Mouse (Mus musculus) kidney, embryonic 16.5 days (tissue): ENCODE measurements around the gene Exoc3. TPM values are rescaled to one million over a fixed set of nuclear protein-coding genes. Genes with fewer than 3 reads are reported as not detected.

ENCODE experiments used
- polyA plus RNA-seq: library from polyadenylated mRNA; unstranded; fragments of >200 nt; fragmentation: Nextera tagmentation; extraction: Ambion mirVana; gene quantifications from 2 replicates; pipeline ENCODE4 v1.2.1, GENCODE M21; 2015

Gene Exoc3
- polyA plus RNA-seq, 1 experiment from 2014 or later, result 68.1 TPM

Other genes with a start within 250 kb of the Exoc3 start
- gene Zdhhc11, start 244.9 kb downstream of the Exoc3 start, polyA plus RNA-seq, result not detected in 2 replicates
- 0.71 and 0.84 TPM in 2 replicates for gene Tppp, start 199.3 kb downstream of the Exoc3 start, polyA plus RNA-seq
- 17.8 and 18.4 TPM in 2 replicates for gene Cep72, start 146.4 kb downstream of the Exoc3 start, polyA plus RNA-seq
- gene Slc9a3, start 87.3 kb downstream of the Exoc3 start, polyA plus RNA-seq, result 3.7 and 4.2 TPM in 2 replicates
- 0.46 and 0.55 TPM in 2 replicates for gene Ahrr, start 83.6 kb upstream of the Exoc3 start, polyA plus RNA-seq
- gene Pdcd6, start 108.8 kb upstream of the Exoc3 start, polyA plus RNA-seq, result 166 and 172 TPM in 2 replicates
- gene Sdha, start 141.5 kb upstream of the Exoc3 start, polyA plus RNA-seq, result 383 and 417 TPM in 2 replicates
- gene Ccdc127, start 141.6 kb upstream of the Exoc3 start, polyA plus RNA-seq, result 45.2 and 58.1 TPM in 2 replicates
- gene Lrrc14b, start 155.3 kb upstream of the Exoc3 start, polyA plus RNA-seq, result not detected in 2 replicates
- gene Zfp72, start 182.1 kb upstream of the Exoc3 start, polyA plus RNA-seq, result 7.1 and 8.6 TPM in 2 replicates
- gene Ftl1-ps1, start 191.0 kb upstream of the Exoc3 start, polyA plus RNA-seq, result 93.4 and 207 TPM in 2 replicates